Mouse (Mus musculus): Measurements from ENCODE around the gene Eif2s1.

Eif2s1 gene

GRCm38 (mm10) chr12:78861496-78862253 lies at the start of gene Eif2s1, which contains the start of gene Atp6v1d:
TSS of gene Eif2s1 (plus strand) at chr12:78861819.
TSS of gene Atp6v1d (minus strand) at chr12:78861638.
- peak; percentile 99 for DNase-seq

GRCm38 (mm10) chr12:78814437-78814836 lies 47.2 kb upstream of the Eif2s1 start:
- DNase-seq, result peak; percentile 16

- no peak for DNase-seq
Observed at GRCm38 (mm10) chr12:78834496-78834895, 27.1 kb upstream of the Eif2s1 start.

- DNase-seq, result peak; percentile 43
Observed at GRCm38 (mm10) chr12:78839906-78840305, 21.7 kb upstream of the Eif2s1 start.

DNA sequence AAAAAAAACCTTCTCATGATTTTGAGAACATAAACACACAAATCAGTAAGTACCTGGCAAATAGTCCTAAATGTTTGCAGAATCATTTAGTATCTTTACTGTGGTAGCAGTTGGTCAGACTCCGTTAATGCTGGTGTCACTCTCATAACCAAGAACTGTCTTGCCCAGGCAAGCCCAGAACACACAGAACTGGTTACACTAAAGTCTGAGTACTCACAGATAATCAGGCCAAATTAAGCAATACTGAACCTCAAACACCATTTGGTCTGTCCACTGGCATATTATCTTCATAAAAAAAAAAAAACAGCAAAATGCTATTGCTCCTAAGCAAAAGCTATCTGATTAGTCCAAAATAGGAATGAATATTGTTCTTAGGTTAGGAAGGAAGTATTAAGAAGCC lies 19.2 kb upstream of the Eif2s1 start:
- DNase-seq, result no peak

DNA sequence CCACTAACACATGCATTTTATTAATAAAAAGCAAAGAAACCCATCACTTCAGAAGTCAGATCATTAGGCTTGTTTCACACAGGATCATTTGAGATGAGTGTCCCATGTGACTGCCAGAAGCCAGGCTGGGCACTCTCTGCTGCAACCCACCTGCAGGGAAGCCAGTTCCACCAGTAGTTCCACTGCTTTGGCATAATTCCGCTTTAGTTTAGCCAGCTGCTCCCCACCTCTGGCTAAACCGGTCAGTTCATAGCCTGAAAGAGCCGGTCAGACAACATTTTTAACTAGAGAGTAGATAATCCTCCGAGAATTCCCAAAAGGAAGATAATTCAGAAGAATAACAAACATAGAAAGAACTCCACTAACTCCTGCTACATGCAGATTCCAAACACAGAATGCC lies 13.4 kb upstream of the Eif2s1 start:
- DNase-seq, result no peak

GRCm38 (mm10) chr12:78860921-78861495 lies 611 bp upstream of the Eif2s1 start:
- DNase-seq, result no peak

GRCm38 (mm10) chr12:78862254-78862730 lies 673 bp downstream of the Eif2s1 start:
- DNase-seq, result no peak

GRCm38 (mm10) chr12:78865434-78865833 lies 3.8 kb downstream of the Eif2s1 start:
- DNase-seq, result peak; percentile 25

DNA sequence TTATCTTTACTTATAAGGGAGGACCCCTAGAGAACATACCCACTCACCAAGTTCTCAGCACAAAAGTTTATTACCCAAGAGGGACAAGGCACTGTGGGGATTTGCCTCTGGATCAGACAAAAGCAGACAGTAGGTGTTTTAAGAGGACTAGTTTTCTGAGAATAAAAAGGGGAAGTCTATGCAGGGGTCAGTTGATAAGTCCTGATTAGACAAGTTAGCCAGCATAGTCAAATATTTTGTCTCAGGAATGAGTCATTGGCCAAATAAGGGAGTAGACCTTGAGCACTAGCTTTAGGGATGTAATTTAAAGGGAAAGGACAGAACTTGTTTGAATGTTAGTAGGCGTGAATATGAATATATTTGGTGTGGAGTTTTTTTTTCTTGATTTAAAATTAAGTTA lies 6.5 kb downstream of the Eif2s1 start:
- DNase-seq, result no peak

GRCm38 (mm10) chr12:78874581-78874980 lies 13.0 kb downstream of the Eif2s1 start:
- no peak for DNase-seq

DNA sequence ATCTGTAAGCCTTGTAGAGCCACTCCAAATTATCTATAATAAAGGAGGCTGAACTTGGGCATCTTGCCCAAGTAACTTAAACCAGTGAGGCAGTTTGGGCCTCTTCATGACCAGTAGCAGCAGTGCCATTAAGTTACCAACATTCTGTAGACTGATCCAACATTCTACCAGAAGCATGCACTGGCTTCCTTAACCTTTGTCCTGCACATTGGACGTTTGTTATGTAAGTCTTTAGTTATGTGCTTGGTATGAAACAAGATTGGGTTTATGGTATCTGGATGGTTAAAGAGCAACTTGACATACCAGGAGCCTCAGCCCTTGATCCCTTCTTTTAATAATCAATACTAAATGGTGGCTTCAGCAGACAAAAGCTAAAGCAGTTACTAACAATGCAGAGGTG lies 28.4 kb downstream of the Eif2s1 start:
- no peak for DNase-seq

DNA sequence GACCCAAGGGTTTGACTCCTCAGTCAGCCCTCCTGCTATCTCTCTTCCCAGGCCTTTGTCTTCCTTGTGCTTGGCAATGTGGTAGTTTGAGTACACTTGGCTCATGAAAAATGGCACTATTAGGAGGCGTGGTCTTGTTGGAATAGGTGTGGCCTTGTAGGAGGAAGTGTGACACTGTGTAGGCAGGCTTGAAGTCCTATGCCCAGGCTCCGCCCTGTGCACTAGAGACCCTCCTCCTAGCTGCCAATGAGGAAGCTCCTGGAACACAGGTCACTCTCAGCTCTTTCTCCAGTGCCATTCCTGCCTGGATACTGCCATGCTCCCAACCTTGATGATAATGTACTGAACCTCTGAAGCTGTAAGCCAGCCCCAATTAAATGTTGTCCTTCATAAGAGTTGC lies 29.5 kb downstream of the Eif2s1 start:
- DNase-seq, result no peak

DNA sequence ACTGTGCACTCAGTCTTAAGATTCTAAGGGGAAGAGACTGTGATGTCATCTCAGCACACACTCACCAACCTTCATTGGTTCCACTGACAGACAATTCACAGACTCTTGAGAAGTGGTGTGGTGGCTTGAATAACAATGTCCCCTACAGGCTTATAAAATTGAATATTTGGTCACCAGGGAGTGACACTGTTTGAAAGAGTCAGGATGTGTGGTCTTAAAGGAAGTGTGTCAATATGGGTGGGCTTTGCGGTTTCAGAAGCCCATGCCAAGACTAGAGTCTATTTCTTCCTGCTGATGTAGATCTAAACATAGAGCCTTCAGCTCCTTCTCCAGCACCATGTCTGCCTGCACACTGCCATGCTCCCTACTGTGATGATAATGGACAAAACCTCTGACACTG lies 36.2 kb downstream of the Eif2s1 start:
- no peak for DNase-seq

GRCm38 (mm10) chr12:78901467-78901866 lies 39.8 kb downstream of the Eif2s1 start:
- DNase-seq, result no peak

- no peak for DNase-seq
Observed at GRCm38 (mm10) chr12:78903313-78903712, 41.7 kb downstream of the Eif2s1 start.

DNA sequence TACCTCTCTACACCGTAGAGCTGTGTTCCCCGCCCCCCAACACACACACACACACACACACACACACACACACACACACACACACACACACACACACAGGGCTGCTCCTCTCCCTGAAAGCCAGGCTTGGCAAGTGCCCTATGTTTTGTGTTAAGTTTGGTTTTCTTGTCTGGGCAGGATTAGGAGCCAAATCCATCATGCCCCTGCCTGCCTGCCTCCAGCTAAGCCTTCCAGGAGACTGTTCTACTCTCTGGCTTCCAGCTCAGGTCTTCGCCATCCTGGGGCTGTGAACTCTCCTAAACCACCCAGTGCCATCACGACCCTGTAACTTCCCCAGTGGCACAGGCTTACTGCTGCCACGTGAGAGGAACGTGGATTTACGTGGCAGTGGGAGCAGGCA lies 42.9 kb downstream of the Eif2s1 start:
- no peak for DNase-seq

DNA sequence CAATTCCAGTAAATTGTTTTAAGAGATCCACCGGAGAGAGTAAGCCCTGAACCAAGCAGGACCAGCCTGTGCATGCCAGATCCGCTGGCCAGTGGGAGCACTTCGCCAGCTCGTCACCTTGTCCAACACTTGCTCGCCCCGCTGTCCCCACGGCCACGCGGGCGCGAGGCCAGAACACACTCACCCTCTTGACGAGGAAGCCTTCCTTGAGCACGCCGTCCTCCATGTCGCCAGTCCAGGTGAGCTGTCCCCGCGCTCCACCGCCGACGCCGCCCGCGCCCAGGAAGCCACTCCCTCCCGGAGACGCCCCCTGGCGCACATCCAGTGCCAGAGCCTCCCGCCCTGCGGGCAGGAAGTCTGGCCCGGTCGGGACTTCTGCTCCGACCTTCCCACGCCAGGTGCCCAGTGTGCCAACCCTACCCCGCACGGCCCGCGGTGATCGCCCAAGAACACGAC lies 45.1 kb downstream of the Eif2s1 start, which contains the start of gene Plek2:
Gene Plek2 (minus strand): TSS at position 258 of the 456 bp plus-strand sequence.
- DNase-seq, result peak; percentile 82

DNA sequence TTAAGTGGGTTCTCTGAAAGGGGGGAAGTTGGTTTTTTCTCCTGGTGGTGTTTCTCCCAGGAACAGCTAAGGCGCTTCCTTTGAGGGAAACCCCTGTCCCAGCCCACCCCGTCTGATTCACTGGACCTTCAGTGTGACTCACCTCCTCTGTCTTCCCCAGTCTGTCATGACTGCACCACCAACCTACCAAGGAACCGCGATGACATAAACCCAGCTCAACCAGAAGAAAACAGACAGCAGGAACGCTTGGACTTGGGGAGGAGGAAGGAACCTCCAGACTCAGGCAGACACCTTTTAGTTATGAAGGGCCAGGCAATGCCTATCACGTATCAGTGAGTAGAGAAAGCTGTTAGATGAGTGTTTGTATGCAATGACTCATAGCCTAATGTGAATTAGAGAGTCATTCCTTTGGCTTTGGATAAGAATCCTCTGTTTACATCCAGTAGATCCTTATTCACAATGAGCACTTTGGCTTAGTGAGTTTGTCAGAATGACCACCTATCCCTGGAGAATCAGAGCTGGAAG lies 46.5 kb downstream of the Eif2s1 start:
- DNase-seq, result no peak

GRCm38 (mm10) chr12:78910684-78911461 lies 49.3 kb downstream of the Eif2s1 start:
- DNase-seq, result no peak

- peak; percentile 44 for DNase-seq
Observed at GRCm38 (mm10) chr12:78911707-78912417, 50.2 kb downstream of the Eif2s1 start.

- no peak for DNase-seq
Observed at GRCm38 (mm10) chr12:78914458-78914857, 52.8 kb downstream of the Eif2s1 start.
